Mouse (Mus musculus): ENCODE measurements around the gene Llcfc1. TPM values are rescaled to one million over a fixed set of nuclear protein-coding genes. Genes with fewer than 3 reads are reported as not detected.

The Llcfc1 gene
- polyA plus RNA-seq, 1 experiment from 2014 or later = not detected

DNA sequence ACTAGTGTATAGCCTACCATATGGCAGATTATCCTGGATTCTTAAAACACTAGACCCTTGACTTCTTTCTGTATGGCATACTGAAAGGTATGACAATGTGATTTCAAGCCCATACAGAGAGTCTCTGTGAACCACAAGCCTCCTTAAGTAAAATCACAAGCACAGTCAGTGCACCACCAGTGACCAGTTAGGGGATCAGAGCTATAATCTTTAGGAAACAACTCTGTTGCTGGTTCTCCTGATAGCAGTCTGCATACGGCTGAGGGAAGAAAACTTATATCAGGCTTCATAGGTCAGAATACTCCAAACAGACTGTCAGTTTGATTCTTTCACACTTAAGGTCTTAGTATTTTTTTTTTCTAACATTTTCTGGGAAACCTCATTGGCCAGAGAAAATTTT lies 25.7 kb upstream of the Llcfc1 start:
- no peaks in the 10 kb centered on the region for H3K36me3 ChIP-seq
- 78% methylated on average over 1 of the region's 1 CpGs for WGBS
- H3K27me3 ChIP-seq (ENCODE audit: low read depth, poor library complexity, severe bottlenecking) = no peaks in the 10 kb centered on the region
- H3K4me1 ChIP-seq = no peaks in the 10 kb centered on the region
- no peaks in the 10 kb centered on the region for H3K9me3 ChIP-seq (replicated peaks)
- H3K27ac ChIP-seq (replicated peaks) = no peak overlapping the region
- DNase-seq (ENCODE audit: low spot score) = no peak
- H3K4me3 ChIP-seq = no peak overlapping the region

DNA sequence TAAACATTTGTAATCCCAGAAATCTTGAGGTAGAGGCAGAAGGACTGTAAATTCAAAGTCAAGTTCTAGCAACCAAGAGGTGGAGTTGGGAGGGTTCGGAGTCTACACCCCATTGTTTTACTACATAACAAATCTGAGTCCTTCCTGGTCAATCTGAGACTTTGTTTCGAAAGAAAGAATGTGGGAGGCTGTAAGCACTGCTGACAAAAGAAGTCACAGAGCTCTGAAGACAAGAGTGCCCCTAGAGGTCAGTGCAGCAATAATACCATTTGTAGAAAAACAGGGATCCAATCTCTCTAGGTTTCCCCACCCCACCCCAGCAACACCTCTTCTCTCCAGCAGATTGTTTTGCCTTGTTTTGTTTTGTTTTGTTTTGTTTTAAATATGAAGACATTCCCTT lies 21.9 kb upstream of the Llcfc1 start:
- H3K27me3 ChIP-seq (ENCODE audit: low read depth, poor library complexity, severe bottlenecking) = no peaks in the 10 kb centered on the region
- no peaks in the 10 kb centered on the region for H3K9me3 ChIP-seq (replicated peaks)
- H3K4me1 ChIP-seq = no peaks in the 10 kb centered on the region
- DNase-seq (ENCODE audit: low spot score) = no peak
- H3K36me3 ChIP-seq = no peaks in the 10 kb centered on the region
- no peak overlapping the region for H3K4me3 ChIP-seq
- no peak overlapping the region for H3K27ac ChIP-seq (replicated peaks)
- 28% methylated on average over 2 of the region's 2 CpGs for WGBS

DNA sequence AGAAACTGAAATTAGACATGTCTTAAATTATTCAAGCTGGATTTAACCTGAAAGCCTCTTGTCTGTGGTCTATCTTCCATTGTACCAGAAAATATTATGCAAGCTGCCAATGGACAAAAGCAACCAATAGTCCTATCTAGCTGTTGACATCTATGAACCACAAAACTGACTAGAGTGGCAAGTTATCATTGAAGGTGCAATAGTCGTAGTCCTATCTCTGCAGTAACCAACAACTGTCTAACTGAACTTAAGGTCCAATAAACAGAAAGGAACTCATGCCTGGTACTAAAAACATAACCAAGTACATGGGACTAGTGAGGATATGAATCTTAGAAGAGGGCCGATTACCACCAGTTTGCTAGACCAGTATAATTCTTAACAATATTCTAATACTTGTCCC lies 7.7 kb upstream of the Llcfc1 start:
- no peak for DNase-seq (ENCODE audit: low spot score)
- no peak overlapping the region for H3K4me3 ChIP-seq
- whole genome bisulfite sequencing = 83% methylated on average over 2 of the region's 2 CpGs

DNA sequence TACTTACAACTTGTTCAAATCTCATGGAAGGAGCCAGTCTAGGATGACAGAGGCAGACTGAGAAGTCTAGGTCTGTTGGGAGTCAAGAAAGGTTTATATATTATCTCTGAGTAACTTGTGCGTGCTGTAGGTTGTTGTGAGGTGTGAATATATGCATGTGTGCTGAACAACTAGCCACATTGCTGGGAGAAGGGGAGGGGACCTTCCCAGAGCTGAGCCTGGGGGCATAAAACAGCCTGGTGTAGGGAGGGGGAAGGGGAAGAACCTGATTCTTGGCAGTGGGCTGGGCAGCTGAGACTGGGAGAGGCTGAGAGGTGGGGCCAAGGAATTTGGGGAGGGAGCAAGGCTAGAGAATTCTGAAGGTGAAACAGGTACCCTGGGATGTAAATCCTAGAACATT lies 3.6 kb upstream of the Llcfc1 start, which contains the start of gene Trpv5:
Gene Trpv5 (minus strand): TSS at position 101 of the 400 bp plus-strand sequence.
- WGBS = 80% methylated on average over 1 of the region's 1 CpGs
- H3K4me1 ChIP-seq = no peaks in the 10 kb centered on the region
- no peak within 1 kb of the TSS for H3K4me3 ChIP-seq
- no peak within 1 kb of the TSS for H3K27ac ChIP-seq (replicated peaks)
- no peaks in the 10 kb centered on the region for H3K27me3 ChIP-seq (ENCODE audit: low read depth, poor library complexity, severe bottlenecking)
- no peaks in the 10 kb centered on the region for H3K9me3 ChIP-seq (replicated peaks)
- DNase-seq (ENCODE audit: low spot score) = no peak
- no peaks in the 10 kb centered on the region for H3K36me3 ChIP-seq

More for the DNA sequence above, 7.7 kb upstream of the Llcfc1 start:
- Histone ChIP-seq H3K27ac (replicated peaks) (no peak overlapping the region), H3K4me1 (no peaks in the 10 kb centered on the region), H3K9me3 (replicated peaks) (no peaks in the 10 kb centered on the region), H3K27me3 (ENCODE audit: low read depth, poor library complexity, severe bottlenecking) (no peaks in the 10 kb centered on the region), H3K36me3 (no peaks in the 10 kb centered on the region)

GRCm38 (mm10) chr6:41681656-41682055 lies 2.6 kb upstream of the Llcfc1 start:
- WGBS = 86% methylated on average over 5 of the region's 5 CpGs
- Histone ChIP-seq H3K36me3 (no peaks in the 10 kb centered on the region), H3K4me1 (no peaks in the 10 kb centered on the region), H3K9me3 (replicated peaks) (no peaks in the 10 kb centered on the region), H3K27me3 (ENCODE audit: low read depth, poor library complexity, severe bottlenecking) (no peaks in the 10 kb centered on the region), H3K27ac (replicated peaks) (no peak overlapping the region), H3K4me3 (no peak overlapping the region)
- DNase-seq (ENCODE audit: low spot score) = no peak

DNA sequence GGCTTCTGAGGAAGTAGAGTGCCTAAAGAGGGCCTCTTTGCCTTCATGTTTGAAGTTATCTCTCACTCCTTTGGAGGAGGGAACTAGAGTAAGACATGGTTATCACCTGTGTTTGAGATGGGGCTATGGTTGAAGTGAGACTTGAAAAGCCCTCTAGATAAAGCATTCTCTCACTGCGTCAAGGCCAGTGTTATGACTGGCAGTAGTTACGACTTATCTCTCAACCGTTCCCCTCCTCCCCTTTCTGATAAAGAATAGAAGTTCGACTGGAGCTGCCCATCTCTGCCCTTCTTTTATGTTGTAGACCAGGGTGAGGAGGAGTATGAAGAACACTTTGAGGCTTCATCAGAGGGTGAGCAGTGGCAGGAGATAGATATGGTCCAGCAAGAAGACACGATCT lies 680 bp downstream of the Llcfc1 start:
- WGBS = 88% methylated on average over 5 of the region's 5 CpGs

GRCm38 (mm10) chr6:41685596-41685995 lies 1.4 kb downstream of the Llcfc1 start:
- WGBS = 90% methylated on average over 3 of the region's 3 CpGs
- H3K9me3 ChIP-seq (replicated peaks) = no peaks in the 10 kb centered on the region
- no peak overlapping the region for H3K4me3 ChIP-seq
- no peaks in the 10 kb centered on the region for H3K27me3 ChIP-seq (ENCODE audit: low read depth, poor library complexity, severe bottlenecking)
- H3K36me3 ChIP-seq = no peaks in the 10 kb centered on the region
- DNase-seq (ENCODE audit: low spot score) = no peak
- H3K4me1 ChIP-seq = no peaks in the 10 kb centered on the region
- no peak overlapping the region for H3K27ac ChIP-seq (replicated peaks)

More for the DNA sequence above, 680 bp downstream of the Llcfc1 start:
- H3K27me3 ChIP-seq (ENCODE audit: low read depth, poor library complexity, severe bottlenecking) = no peaks in the 10 kb centered on the region
- H3K27ac ChIP-seq (replicated peaks) = no peak overlapping the region
- H3K9me3 ChIP-seq (replicated peaks) = no peaks in the 10 kb centered on the region
- H3K36me3 ChIP-seq = no peaks in the 10 kb centered on the region
- no peak overlapping the region for H3K4me3 ChIP-seq
- no peaks in the 10 kb centered on the region for H3K4me1 ChIP-seq
- no peak for DNase-seq (ENCODE audit: low spot score)

DNA sequence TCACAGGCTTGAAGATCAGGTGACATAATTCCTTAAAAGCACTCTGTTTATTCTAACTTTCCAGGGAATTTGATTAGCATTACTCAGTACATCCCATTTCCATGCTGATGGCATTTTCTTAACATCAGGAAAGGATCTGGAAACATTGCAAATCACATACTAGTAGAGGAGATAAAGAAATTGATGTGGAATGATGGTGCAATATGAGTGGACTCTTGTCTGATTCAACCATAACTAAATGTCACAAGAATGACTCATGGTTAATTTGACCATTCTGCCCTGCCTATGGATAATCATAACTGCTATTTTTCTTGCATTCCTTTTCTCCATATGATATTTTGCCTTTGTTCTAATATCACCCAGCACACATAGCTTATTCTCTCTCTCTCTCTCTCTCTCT lies 8.0 kb downstream of the Llcfc1 start:
- Histone ChIP-seq H3K4me3 (no peak overlapping the region), H3K9me3 (replicated peaks) (no peaks in the 10 kb centered on the region), H3K36me3 (no peaks in the 10 kb centered on the region), H3K4me1 (no peaks in the 10 kb centered on the region), H3K27ac (replicated peaks) (no peak overlapping the region), H3K27me3 (ENCODE audit: low read depth, poor library complexity, severe bottlenecking) (no peaks in the 10 kb centered on the region)
- DNase-seq (ENCODE audit: low spot score) = no peak

- DNase-seq (ENCODE audit: low spot score) = no peak
- H3K4me3 ChIP-seq = no peak overlapping the region
- no peaks in the 10 kb centered on the region for H3K4me1 ChIP-seq
- no peaks in the 10 kb centered on the region for H3K9me3 ChIP-seq (replicated peaks)
- H3K27ac ChIP-seq (replicated peaks) = no peak overlapping the region
- no peaks in the 10 kb centered on the region for H3K36me3 ChIP-seq
- no peaks in the 10 kb centered on the region for H3K27me3 ChIP-seq (ENCODE audit: low read depth, poor library complexity, severe bottlenecking)
- 81% methylated on average over 1 of the region's 1 CpGs for WGBS
These were observed 10.2 kb downstream of the Llcfc1 start for GRCm38 (mm10) chr6:41694407-41694806.

DNA sequence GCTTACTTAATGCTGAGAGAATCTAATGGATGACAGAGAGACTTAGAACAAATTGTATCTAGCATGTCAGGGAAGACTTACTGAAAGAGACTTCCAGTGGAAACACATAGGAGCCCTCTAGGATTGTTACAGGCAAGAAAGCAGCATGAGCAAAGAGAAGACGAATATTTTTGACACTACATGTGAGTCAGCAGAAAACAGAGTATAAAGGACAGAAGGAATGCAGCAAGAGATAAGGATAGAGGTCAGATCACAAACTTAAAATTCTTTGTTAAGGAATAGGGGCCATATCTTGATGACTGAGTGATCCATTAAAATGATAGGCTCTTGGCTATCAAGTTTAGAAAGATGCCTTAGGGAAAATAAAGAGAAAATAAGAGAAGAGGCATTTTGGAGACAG lies 17.0 kb downstream of the Llcfc1 start:
- no peaks in the 10 kb centered on the region for H3K36me3 ChIP-seq
- no peaks in the 10 kb centered on the region for H3K4me1 ChIP-seq
- DNase-seq (ENCODE audit: low spot score) = no peak
- H3K4me3 ChIP-seq = no peak overlapping the region
- H3K9me3 ChIP-seq (replicated peaks) = no peaks in the 10 kb centered on the region
- WGBS = 85% methylated on average over 1 of the region's 1 CpGs
- no peaks in the 10 kb centered on the region for H3K27me3 ChIP-seq (ENCODE audit: low read depth, poor library complexity, severe bottlenecking)
- no peak overlapping the region for H3K27ac ChIP-seq (replicated peaks)

- H3K9me3 ChIP-seq (replicated peaks) = no peaks in the 10 kb centered on the region
- no peaks in the 10 kb centered on the region for H3K36me3 ChIP-seq
- 78% methylated on average over 2 of the region's 2 CpGs for WGBS
- DNase-seq (ENCODE audit: low spot score) = no peak
- no peak overlapping the region for H3K4me3 ChIP-seq
- no peaks in the 10 kb centered on the region for H3K4me1 ChIP-seq
- H3K27me3 ChIP-seq (ENCODE audit: low read depth, poor library complexity, severe bottlenecking) = no peaks in the 10 kb centered on the region
- no peak overlapping the region for H3K27ac ChIP-seq (replicated peaks)
These were observed 18.7 kb downstream of the Llcfc1 start for GRCm38 (mm10) chr6:41702928-41703327.

GRCm38 (mm10) chr6:41704123-41704522 lies 19.9 kb downstream of the Llcfc1 start, which contains the start of gene Kel:
Gene Kel, minus strand, starts transcription at chr6:41704339.
- 65% methylated on average over 1 of the region's 1 CpGs for WGBS
- no peak for DNase-seq (ENCODE audit: low spot score)
- H3K36me3 ChIP-seq = no peaks in the 10 kb centered on the region

GRCm38 (mm10) chr6:41706275-41706674 lies 22.0 kb downstream of the Llcfc1 start:
- Histone ChIP-seq H3K4me1 (no peaks in the 10 kb centered on the region), H3K4me3 (no peak overlapping the region), H3K9me3 (replicated peaks) (no peaks in the 10 kb centered on the region), H3K27me3 (ENCODE audit: low read depth, poor library complexity, severe bottlenecking) (no peaks in the 10 kb centered on the region), H3K36me3 (no peaks in the 10 kb centered on the region), H3K27ac (replicated peaks) (no peak overlapping the region)
- DNase-seq (ENCODE audit: low spot score) = no peak
- 88% methylated on average over 7 of the region's 7 CpGs for WGBS

More at GRCm38 (mm10) chr6:41704123-41704522, 19.9 kb downstream of the Llcfc1 start, which contains the start of gene Kel:
- no peaks in the 10 kb centered on the region for H3K27me3 ChIP-seq (ENCODE audit: low read depth, poor library complexity, severe bottlenecking)
- H3K4me1 ChIP-seq = no peaks in the 10 kb centered on the region
- no peak within 1 kb of the TSS; the same call in 1 of the 2 replicates for H3K27ac ChIP-seq (replicated peaks)
- H3K4me3 ChIP-seq = no peak within 1 kb of the TSS
- H3K9me3 ChIP-seq (replicated peaks) = no peaks in the 10 kb centered on the region

- no peaks in the 10 kb centered on the region for H3K9me3 ChIP-seq (replicated peaks)
- no peaks in the 10 kb centered on the region for H3K4me1 ChIP-seq
- no peak overlapping the region for H3K4me3 ChIP-seq
- no peak for DNase-seq (ENCODE audit: low spot score)
- H3K27me3 ChIP-seq (ENCODE audit: low read depth, poor library complexity, severe bottlenecking) = no peaks in the 10 kb centered on the region
- 94% methylated on average over 1 of the region's 1 CpGs for WGBS
- no peak overlapping the region for H3K27ac ChIP-seq (replicated peaks)
- no peaks in the 10 kb centered on the region for H3K36me3 ChIP-seq
These were observed 26.1 kb downstream of the Llcfc1 start for GRCm38 (mm10) chr6:41710281-41710680.

Data from midbrain, embryonic 10.5 days (tissue).